Mouse (Mus musculus) hindbrain, embryonic 16.5 days (tissue): ENCODE measurements around the gene Olfr1436. TPM values are rescaled to one million over a fixed set of nuclear protein-coding genes. Genes with fewer than 3 reads are reported as not detected.
"Not testable (repeated sequence)": the region's sequence is repeated elsewhere in the genome, so short reads cannot be mapped to it uniquely, and the experiment has no call there.

Source experiments
- ATAC-seq: fragments of 200-750 bp; cut with Nextera tagmentation; 2 replicates; pipeline ENCODE4 v1.8.0; 2017; ENCODE audit warnings: moderate TSS enrichment, moderate library complexity
- H3K27ac ChIP-seq: fragments of 300-500 bp; sonication (generic); 2 replicates; pipeline ENCODE4 v1.5.1; 2014; ENCODE audit warnings: low read depth, mild to moderate bottlenecking, control low read depth, low read length, moderate library complexity
- H3K27me3 ChIP-seq: fragments of 300-500 bp; sonication (generic); replicated peaks from 2 replicates; pipeline ENCODE4 v1.6.1; 2014; ENCODE audit warnings: low read length; ENCODE audit not compliant: control insufficient read depth, insufficient read depth
- H3K36me3 ChIP-seq: fragments of 300-500 bp; sonication (generic); 2 replicates; pipeline ENCODE4 v1.6.1; 2014; ENCODE audit warnings: mild to moderate bottlenecking, low read length, moderate library complexity, mixed read lengths; ENCODE audit not compliant: control insufficient read depth, insufficient read depth
- H3K4me1 ChIP-seq: fragments of 300-500 bp; sonication (generic); 2 replicates; pipeline ENCODE4 v1.6.1; 2014; ENCODE audit warnings: low read depth, low read length; ENCODE audit not compliant: control insufficient read depth, insufficient read depth
- H3K4me2 ChIP-seq: fragments of 300-500 bp; sonication (generic); 2 replicates; pipeline ENCODE4 v1.6.1; 2014; ENCODE audit warnings: mild to moderate bottlenecking, low read length, control low read depth, moderate library complexity
- H3K4me3 ChIP-seq: fragments of 300-500 bp; sonication (generic); 2 replicates; pipeline ENCODE4 v1.5.1; 2014; ENCODE audit warnings: mild to moderate bottlenecking, low read length, control low read depth, moderate library complexity
- H3K9ac ChIP-seq: fragments of 300-500 bp; sonication (generic); 2 replicates; pipeline ENCODE4 v1.6.1; 2014; ENCODE audit warnings: low read depth, mild to moderate bottlenecking, control low read depth, low read length, moderate library complexity
- H3K9me3 ChIP-seq: fragments of 300-500 bp; sonication (generic); 2 replicates; pipeline ENCODE4 v1.6.1; 2014; ENCODE audit warnings: mild to moderate bottlenecking, low read length, moderate library complexity; ENCODE audit not compliant: control insufficient read depth
- WGBS: fragments of 180-500 bp; shearing (Covaris S2); extraction: QIAGEN DNeasy Blood & Tissue Kit; methylation state at CpG from one replicate; pipeline ENCODE4 v1.1.7; 2014; 5-methylcytosine and 5-hydroxymethylcytosine counted together
- polyA plus RNA-seq: library from polyadenylated mRNA; unstranded; fragments of >200 nt; fragmentation: Nextera tagmentation; extraction: Ambion mirVana; gene quantifications from 2 replicates; pipeline ENCODE4 v1.2.1, GENCODE M21; 2015

Gene Olfr1436
- polyA plus RNA-seq = not detected in 2 replicates

DNA sequence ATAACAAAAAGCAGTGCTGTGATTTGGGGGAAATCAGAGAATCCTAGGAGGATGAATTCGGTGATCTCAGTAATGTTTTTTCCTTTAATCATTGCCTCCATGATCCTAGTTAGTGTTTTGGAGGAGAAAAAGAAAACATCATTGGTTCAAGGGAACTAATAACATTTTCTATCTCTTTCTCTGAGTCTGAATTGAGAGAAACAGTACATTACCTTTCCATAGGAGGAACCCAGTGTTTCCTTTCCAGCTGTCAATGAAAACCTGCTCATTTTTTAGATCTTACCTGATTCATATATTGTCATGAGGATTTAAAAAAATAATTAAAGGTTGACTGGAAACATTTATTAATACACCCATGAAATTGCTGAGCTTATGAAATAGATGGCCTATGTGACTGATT is at the start of gene Olfr1436:
Gene Olfr1436, minus strand, starts transcription at position 101 of the 400 bp plus-strand sequence.
- not testable (repeated sequence) for H3K4me1 ChIP-seq, H3K9me3 ChIP-seq, H3K36me3 ChIP-seq, H3K27me3 ChIP-seq, H3K4me3 ChIP-seq, H3K9ac ChIP-seq, H3K27ac ChIP-seq, H3K4me2 ChIP-seq, ATAC-seq
- 79% methylated on average over 1 of the region's 1 CpGs for WGBS

DNA sequence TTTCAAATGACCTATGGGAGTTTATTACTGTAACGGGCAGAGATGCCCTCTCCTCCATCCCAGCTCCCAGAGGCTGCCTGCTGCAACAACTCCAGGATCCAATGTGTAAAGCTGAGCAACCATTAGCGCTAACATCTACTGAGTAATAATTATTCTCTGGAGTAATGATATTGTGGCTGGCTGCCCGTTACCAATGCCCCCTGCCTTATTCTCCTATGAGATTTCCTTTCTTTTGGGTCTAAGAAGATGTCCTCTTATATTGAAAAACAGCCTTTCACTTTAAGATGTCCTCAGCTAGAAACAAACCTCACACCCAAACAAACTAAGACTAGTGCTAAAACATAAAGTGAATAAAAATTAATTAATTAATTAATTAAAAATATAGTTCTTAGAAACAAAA is 36.9 kb upstream of the Olfr1436 start, which contains the start of gene Olfr1438-ps1:
Gene Olfr1438-ps1, minus strand, starts transcription at position 101 of the 400 bp plus-strand sequence.
- Histone ChIP-seq H3K9ac (no peak within 1 kb of the TSS), H3K27ac (no peak within 1 kb of the TSS), H3K27me3 (no peaks in the 10 kb centered on the region), H3K4me3 (no peak within 1 kb of the TSS), H3K4me2 (no peak within 1 kb of the TSS), H3K4me1 (no peaks in the 10 kb centered on the region), H3K36me3 (no peaks in the 10 kb centered on the region), H3K9me3 (no peaks in the 10 kb centered on the region)
- ATAC-seq = no peak
- WGBS = 80% methylated on average over 3 of the region's 3 CpGs

DNA sequence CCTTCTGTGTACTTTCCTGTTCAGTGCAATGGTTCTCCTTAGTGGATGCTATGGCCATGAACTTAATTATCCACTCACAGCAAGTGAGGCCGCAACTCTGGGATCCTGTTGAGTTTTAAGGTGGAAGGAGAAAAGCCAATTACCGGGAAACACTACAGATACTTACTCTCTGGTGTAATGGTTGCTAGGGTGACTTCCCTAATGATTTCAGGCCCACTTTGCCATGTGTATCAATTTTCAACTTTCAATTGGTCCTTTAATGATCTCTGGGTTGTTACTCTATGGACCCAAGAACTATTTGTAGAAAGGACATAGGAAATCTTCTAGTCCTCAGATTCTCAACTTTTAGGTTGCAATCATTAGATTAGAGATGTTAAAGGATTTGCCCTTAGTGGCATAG is 26.1 kb upstream of the Olfr1436 start, which contains the start of gene Olfr1437:
Gene Olfr1437, minus strand, starts transcription at position 101 of the 400 bp plus-strand sequence.
- no peaks in the 10 kb centered on the region for H3K9me3 ChIP-seq
- H3K4me1 ChIP-seq = no peaks in the 10 kb centered on the region
- H3K9ac ChIP-seq = no peak within 1 kb of the TSS
- H3K4me3 ChIP-seq = no peak within 1 kb of the TSS
- ATAC-seq = no peak
- no peaks in the 10 kb centered on the region for H3K27me3 ChIP-seq
- H3K27ac ChIP-seq = no peak within 1 kb of the TSS
- no peak within 1 kb of the TSS for H3K4me2 ChIP-seq
- H3K36me3 ChIP-seq = no peaks in the 10 kb centered on the region
- 87% methylated on average over 2 of the region's 2 CpGs for WGBS

DNA sequence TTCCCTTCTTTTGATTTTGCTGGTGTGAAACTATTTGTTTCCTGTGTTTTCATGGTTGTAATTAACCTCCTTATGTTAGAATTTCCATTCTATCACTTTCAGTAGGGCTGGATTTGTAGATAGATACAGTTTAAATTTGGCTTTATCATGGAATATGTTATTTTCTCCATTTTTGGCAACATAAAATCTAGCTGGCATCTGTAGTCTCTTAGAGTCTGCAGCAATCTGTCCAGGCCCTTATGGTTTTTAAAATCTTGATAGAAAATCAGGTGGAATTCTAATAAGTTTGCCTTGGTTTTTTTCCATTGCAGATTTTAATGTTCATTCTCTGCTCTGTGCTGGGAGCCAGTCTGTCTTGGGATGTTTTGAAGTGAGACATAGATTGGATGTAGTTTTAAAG is 6.0 kb downstream of the Olfr1436 start:
- no peaks in the 10 kb centered on the region for H3K36me3 ChIP-seq
- ATAC-seq = no peak
- no peaks in the 10 kb centered on the region for H3K27me3 ChIP-seq
- no peaks in the 10 kb centered on the region for H3K4me1 ChIP-seq
- H3K4me2 ChIP-seq = no peak overlapping the region
- no peak overlapping the region for H3K4me3 ChIP-seq
- H3K27ac ChIP-seq = no peak overlapping the region
- H3K9me3 ChIP-seq = no peaks in the 10 kb centered on the region
- no peak overlapping the region for H3K9ac ChIP-seq

DNA sequence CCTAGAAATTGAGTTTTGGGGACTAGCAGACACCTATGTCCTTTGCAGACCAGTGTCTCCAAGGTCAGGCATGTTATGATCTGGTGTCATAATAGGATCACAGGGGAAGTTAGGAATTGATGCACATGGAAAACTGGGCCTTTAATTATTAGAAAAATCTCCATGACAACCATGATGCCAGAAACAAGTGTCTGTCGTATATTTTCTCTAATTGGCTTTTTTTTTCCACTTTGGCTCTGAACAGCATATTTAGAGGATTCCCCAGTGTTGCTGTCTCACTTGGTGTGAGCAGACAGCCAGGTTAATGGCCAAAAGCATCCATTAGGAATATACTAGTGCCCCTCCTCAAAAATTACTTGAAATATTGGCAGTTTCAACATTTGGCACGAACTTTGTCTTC is 19.4 kb downstream of the Olfr1436 start, which contains the start of gene Olfr1434:
Gene Olfr1434, plus strand, starts transcription at position 301 of the 400 bp plus-strand sequence.
- no peak within 1 kb of the TSS for H3K27ac ChIP-seq
- 75% methylated on average over 2 of the region's 2 CpGs for WGBS

DNA sequence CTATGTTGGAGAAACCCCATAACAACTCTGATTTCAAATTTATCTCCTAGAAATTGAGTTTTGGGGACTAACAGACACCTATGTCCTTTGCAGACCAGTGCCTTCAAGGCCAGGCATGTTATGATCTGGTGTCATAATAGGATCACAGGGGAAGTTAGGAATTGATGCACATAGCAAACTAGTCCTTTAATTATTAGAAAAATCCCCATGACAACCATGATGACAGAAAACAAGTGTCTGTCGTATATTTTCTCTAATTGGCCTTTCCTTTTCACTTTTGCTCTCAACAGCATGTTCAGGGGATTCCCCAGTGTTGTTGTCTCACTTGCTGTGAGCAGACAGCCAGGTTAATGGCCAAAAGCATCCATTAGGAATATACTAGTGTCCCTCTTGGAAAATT is 38.2 kb downstream of the Olfr1436 start, which contains the start of gene Olfr235:
Gene Olfr235, plus strand, starts transcription at position 301 of the 400 bp plus-strand sequence.
- H3K4me3 ChIP-seq = no peak within 1 kb of the TSS
- H3K9me3 ChIP-seq = no peaks in the 10 kb centered on the region
- H3K27me3 ChIP-seq = no peaks in the 10 kb centered on the region
- no peaks in the 10 kb centered on the region for H3K4me1 ChIP-seq
- H3K4me2 ChIP-seq = no peak within 1 kb of the TSS
- no peak within 1 kb of the TSS for H3K9ac ChIP-seq
- H3K36me3 ChIP-seq = no peaks in the 10 kb centered on the region
- WGBS = 67% methylated on average over 1 of the region's 1 CpGs
- no peak within 1 kb of the TSS for H3K27ac ChIP-seq
- ATAC-seq = no peak

More for the DNA sequence above, 19.4 kb downstream of the Olfr1436 start, which contains the start of gene Olfr1434:
- Histone ChIP-seq H3K36me3 (no peaks in the 10 kb centered on the region), H3K4me3 (no peak within 1 kb of the TSS), H3K9me3 (no peaks in the 10 kb centered on the region), H3K4me1 (no peaks in the 10 kb centered on the region), H3K4me2 (no peak within 1 kb of the TSS), H3K9ac (no peak within 1 kb of the TSS), H3K27me3 (no peaks in the 10 kb centered on the region)
- no peak for ATAC-seq

Other genes with a start within 250 kb of the Olfr1436 start
- not detected in 2 replicates for gene Olfr1424, start 236.4 kb downstream of the Olfr1436 start, polyA plus RNA-seq
- gene Olfr1425, start 221.4 kb downstream of the Olfr1436 start, polyA plus RNA-seq = not detected in 2 replicates
- not detected in 2 replicates for gene Olfr1426, start 207.1 kb downstream of the Olfr1436 start, polyA plus RNA-seq
- not detected in 2 replicates for gene Olfr1427, start 195.8 kb downstream of the Olfr1436 start, polyA plus RNA-seq
- gene Olfr1428, start 183.2 kb downstream of the Olfr1436 start, polyA plus RNA-seq = not detected in 2 replicates
- not detected in 2 replicates for gene Olfr76, start 175.9 kb downstream of the Olfr1436 start, polyA plus RNA-seq
- not detected in 2 replicates for gene Olfr1555-ps1, start 129.0 kb downstream of the Olfr1436 start, polyA plus RNA-seq
- not detected in 2 replicates for gene Olfr1431, start 98.5 kb downstream of the Olfr1436 start, polyA plus RNA-seq
- gene Olfr1432, start 66.5 kb downstream of the Olfr1436 start, polyA plus RNA-seq = not detected in 2 replicates
- not detected in 2 replicates for gene Olfr262, start 57.5 kb downstream of the Olfr1436 start, polyA plus RNA-seq
- gene Olfr235, start 38.1 kb downstream of the Olfr1436 start, polyA plus RNA-seq = not detected in 2 replicates
- not detected in 2 replicates for gene Olfr1434, start 19.3 kb downstream of the Olfr1436 start, polyA plus RNA-seq
- not detected in 2 replicates for gene Olfr1437, start 26.0 kb upstream of the Olfr1436 start, polyA plus RNA-seq
- gene Olfr1438-ps1, start 36.8 kb upstream of the Olfr1436 start, polyA plus RNA-seq = not detected in 2 replicates
- not detected in 2 replicates for gene Olfr1440, start 88.1 kb upstream of the Olfr1436 start, polyA plus RNA-seq
- not detected in 2 replicates for gene Olfr1441, start 118.3 kb upstream of the Olfr1436 start, polyA plus RNA-seq
- gene Pfpl, start 128.8 kb upstream of the Olfr1436 start, polyA plus RNA-seq = not detected in 2 replicates
- 0.66 and 0.77 TPM in 2 replicates for gene Mpeg1, start 161.6 kb upstream of the Olfr1436 start, polyA plus RNA-seq
- gene Dtx4, start 202.3 kb upstream of the Olfr1436 start, polyA plus RNA-seq = 32.7 and 39.2 TPM in 2 replicates
- gene Fam111a, start 246.6 kb upstream of the Olfr1436 start, polyA plus RNA-seq = 6.2 and 6.9 TPM in 2 replicates